Mouse (Mus musculus): Measurements from ENCODE around the gene Sdk2.

Gene Sdk2

GRCm38 (mm10) chr11:113791357-113792215 is 275.3 kb downstream of the Sdk2 start:
- DNase-seq (ENCODE audit: low spot score in 2 of 2), result no peak

- DNase-seq (ENCODE audit: low spot score in 2 of 2), result no peak
Observed at GRCm38 (mm10) chr11:113789101-113789500, 277.7 kb downstream of the Sdk2 start.

GRCm38 (mm10) chr11:113788183-113788789 is 278.6 kb downstream of the Sdk2 start:
- no peak for DNase-seq (ENCODE audit: low spot score in 2 of 2)

GRCm38 (mm10) chr11:113787432-113788182 is 279.2 kb downstream of the Sdk2 start:
- no peak for DNase-seq (ENCODE audit: low spot score in 2 of 2)

GRCm38 (mm10) chr11:113787009-113787408 is 279.8 kb downstream of the Sdk2 start:
- DNase-seq (ENCODE audit: low spot score in 2 of 2), result no peak

GRCm38 (mm10) chr11:113786395-113786794 is 280.5 kb downstream of the Sdk2 start:
- no peak for DNase-seq (ENCODE audit: low spot score in 2 of 2)

GRCm38 (mm10) chr11:113785406-113786171 is 281.3 kb downstream of the Sdk2 start:
- DNase-seq (ENCODE audit: low spot score in 2 of 2), result peak in 1 of 2 experiments; percentile 10

- DNase-seq (ENCODE audit: low spot score in 2 of 2), result no peak
Observed at GRCm38 (mm10) chr11:113784656-113785396, 282.0 kb downstream of the Sdk2 start.

GRCm38 (mm10) chr11:113782496-113782895 is 284.4 kb downstream of the Sdk2 start:
- DNase-seq (ENCODE audit: low spot score in 2 of 2), result no peak

- DNase-seq (ENCODE audit: low spot score in 2 of 2), result no peak
Observed at GRCm38 (mm10) chr11:113782006-113782405, 284.8 kb downstream of the Sdk2 start.

- no peak for DNase-seq (ENCODE audit: low spot score in 2 of 2)
Observed at GRCm38 (mm10) chr11:113779680-113780041, 287.2 kb downstream of the Sdk2 start.

- DNase-seq (ENCODE audit: low spot score in 2 of 2), result peak in 1 of 2 experiments; percentile 32
Observed at GRCm38 (mm10) chr11:113778733-113779679, 287.8 kb downstream of the Sdk2 start.

- DNase-seq (ENCODE audit: low spot score in 2 of 2), result no peak
Observed at GRCm38 (mm10) chr11:113777878-113778464, 288.9 kb downstream of the Sdk2 start.

- DNase-seq (ENCODE audit: low spot score in 2 of 2), result no peak
Observed at GRCm38 (mm10) chr11:113776851-113777511, 289.9 kb downstream of the Sdk2 start.

- DNase-seq (ENCODE audit: low spot score in 2 of 2), result no peak
Observed at GRCm38 (mm10) chr11:113774773-113775172, 292.1 kb downstream of the Sdk2 start.

GRCm38 (mm10) chr11:113773191-113773590 is 293.7 kb downstream of the Sdk2 start:
- DNase-seq (ENCODE audit: low spot score in 2 of 2), result no peak

GRCm38 (mm10) chr11:113771187-113771586 is 295.7 kb downstream of the Sdk2 start:
- DNase-seq (ENCODE audit: low spot score in 2 of 2), result no peak

- no peak for DNase-seq (ENCODE audit: low spot score in 2 of 2)
Observed at GRCm38 (mm10) chr11:113768356-113768755, 298.5 kb downstream of the Sdk2 start.

GRCm38 (mm10) chr11:113767285-113767684 is 299.6 kb downstream of the Sdk2 start:
- DNase-seq (ENCODE audit: low spot score in 2 of 2), result no peak

All from urinary bladder, postnatal 36 days (tissue).